Mouse (Mus musculus): ENCODE data around the gene Rap1gap2. TPM values are rescaled to one million over a fixed set of nuclear protein-coding genes. Genes with fewer than 3 reads are reported as not detected.

Rap1gap2 gene
- total and polyA plus RNA-seq, 3 experiments = 55.4 to 79.8 (median 76.6) TPM

DNA sequence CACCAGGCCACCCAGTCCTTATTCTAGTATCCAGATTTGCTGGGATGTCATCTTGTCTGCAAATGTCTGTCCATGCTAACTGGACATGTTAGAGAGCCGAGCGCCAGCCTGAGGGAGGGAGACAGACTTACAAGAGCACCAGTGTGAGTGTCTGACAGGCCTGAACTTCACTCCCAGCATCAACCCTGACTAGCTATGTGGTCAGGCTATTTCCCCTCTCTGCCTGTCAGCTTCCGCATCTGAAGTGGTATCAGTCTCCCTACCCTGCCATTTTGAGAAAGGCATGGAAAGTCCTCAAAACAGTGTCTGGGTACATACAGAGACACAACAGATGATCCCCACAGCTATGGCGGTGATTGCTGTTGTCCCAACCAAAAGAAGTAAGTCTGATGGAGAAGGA, 119.6 kb downstream of the Rap1gap2 start:
- H3K27me3 ChIP-seq (replicated peaks) = no peaks in the 10 kb centered on the region
- dilution Hi-C loops (cut with MboI; ENCODE audit: extremely low pct_ligation_motif_present, extremely low pct_unique_long_range_greater_than_20kb, low sequenced_read_pairs) (no loop called here), in situ Hi-C loops (cut with MboI; ENCODE audit: low pct_ligation_motif_present, low pct_unique_long_range_greater_than_20kb, low sequenced_read_pairs) (no loop called here)
- H3K27ac ChIP-seq (ENCODE audit: insufficient read depth, low read depth) = no peak overlapping the region
- no peak overlapping the region for H3K4me3 ChIP-seq (replicated peaks in 1 of 3; ENCODE audit: low read depth in 2 of 3, low read length in 2 of 3, poor library complexity in 1 of 3)
- no peak overlapping the region for H3K4me2 ChIP-seq (ENCODE audit: insufficient read depth, low read depth, poor library complexity, severe bottlenecking)
- no peak for DNase-seq (ENCODE audit: extremely low read depth)
- H3K9me3 ChIP-seq (replicated peaks; ENCODE audit: low read length) = no peaks in the 10 kb centered on the region
- peaks cover 35 to 94% of the 10 kb centered on the region in 2 experiments for H3K4me1 ChIP-seq (ENCODE audit: control insufficient read depth in 1 of 2, insufficient read depth in 2 of 2)
- peaks cover 90% of the 10 kb centered on the region for H3K79me2 ChIP-seq (replicated peaks; ENCODE audit: control insufficient read depth, extremely low read depth, insufficient read depth, poor library complexity, severe bottlenecking)
- TF ChIP-seq ZC3H11A (IDR thresholded peaks at IDR 0.05; ENCODE audit: low read depth, low read length) = no peak
- TF ChIP-seq JUND (conservative IDR thresholded peaks at IDR 0.05; ENCODE audit: low read depth, low read length) = no peak
- TF ChIP-seq POLR2A (IDR thresholded peaks at IDR 0.05; ENCODE audit: low read depth, low read length) = no peak
- TF ChIP-seq ZMIZ1 (IDR thresholded peaks at IDR 0.05; ENCODE audit: low read depth, low read length) = no peak
- TF ChIP-seq MEF2A (IDR thresholded peaks at IDR 0.05; ENCODE audit: borderline replicate concordance, low read depth, low read length) = no peak
- TF ChIP-seq E2F4 (IDR thresholded peaks at IDR 0.05; ENCODE audit: insufficient replicate concordance, low read depth, low read length) = no peak
- no peak for TF ChIP-seq ZKSCAN1 (IDR thresholded peaks at IDR 0.05; ENCODE audit: borderline replicate concordance, low read depth, low read length)
- no peak for TF ChIP-seq HCFC1 (IDR thresholded peaks at IDR 0.05; ENCODE audit: low read depth, low read length)
- TF ChIP-seq NELFE (IDR thresholded peaks at IDR 0.05; ENCODE audit: low read depth, low read length) = no peak
- TF ChIP-seq TBP (conservative IDR thresholded peaks at IDR 0.05; ENCODE audit: low read depth, low read length) = no peak
- TF ChIP-seq CHD2 (IDR thresholded peaks at IDR 0.05; ENCODE audit: low read length) = no peak
- TF ChIP-seq SMC3 (IDR thresholded peaks at IDR 0.05; ENCODE audit: low read depth, low read length) = no peak
- no peak for TF ChIP-seq CHD1 (IDR thresholded peaks at IDR 0.05; ENCODE audit: low read depth, low read length)
- TF ChIP-seq USF2 (conservative IDR thresholded peaks at IDR 0.05; ENCODE audit: low read depth, low read length) = no peak
- no peak for TF ChIP-seq ELF1 (IDR thresholded peaks at IDR 0.05; ENCODE audit: low read depth, low read length)
- TF ChIP-seq NRF1 (IDR thresholded peaks at IDR 0.05; ENCODE audit: low read depth, low read length) = no peak
- TF ChIP-seq MAX (IDR thresholded peaks at IDR 0.05; ENCODE audit: low read length) = no peak
- H3K36me3 ChIP-seq (replicated peaks in 1 of 2; ENCODE audit: control insufficient read depth in 1 of 2, insufficient read depth in 1 of 2, low read length in 1 of 2) = peaks cover 21 to 86% of the 10 kb centered on the region in 2 experiments
- H3K9ac ChIP-seq (ENCODE audit: insufficient read depth, low read depth) = no peak overlapping the region

DNA sequence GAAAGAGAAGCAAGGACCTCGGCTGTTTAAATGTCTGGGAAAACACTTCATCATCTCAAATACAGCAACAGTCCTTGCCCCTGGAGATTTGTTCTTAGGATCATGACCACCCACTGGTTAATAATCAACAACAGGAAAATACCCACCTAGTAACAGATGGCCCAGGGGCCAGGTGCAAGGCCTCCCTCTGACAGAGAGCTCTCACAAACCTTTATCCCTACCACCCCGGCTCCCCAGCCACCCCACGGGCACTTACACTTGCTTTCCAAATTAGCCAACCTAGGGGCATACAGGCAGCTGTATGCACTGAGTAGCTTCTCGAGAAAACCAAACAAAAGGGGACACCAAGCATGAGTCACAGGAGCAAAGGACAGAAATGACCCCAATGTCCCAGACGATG, 121.5 kb downstream of the Rap1gap2 start:
- in situ Hi-C loops (cut with MboI; ENCODE audit: low pct_ligation_motif_present, low pct_unique_long_range_greater_than_20kb, low sequenced_read_pairs) = loop anchor here (5.0 kb wide), 1 partner anchor 33 kb away; no protein-coding TSS in a partner anchor
- H3K79me2 ChIP-seq (replicated peaks; ENCODE audit: control insufficient read depth, extremely low read depth, insufficient read depth, poor library complexity, severe bottlenecking) = peaks cover 76% of the 10 kb centered on the region
- H3K4me3 ChIP-seq (replicated peaks in 1 of 3; ENCODE audit: low read depth in 2 of 3, low read length in 2 of 3, poor library complexity in 1 of 3) = no peak overlapping the region

More for the DNA sequence above, 121.5 kb downstream of the Rap1gap2 start:
- TF ChIP-seq TBP (conservative IDR thresholded peaks at IDR 0.05; ENCODE audit: low read depth, low read length) = no peak
- TF ChIP-seq NRF1 (IDR thresholded peaks at IDR 0.05; ENCODE audit: low read depth, low read length) = no peak
- TF ChIP-seq ZC3H11A (IDR thresholded peaks at IDR 0.05; ENCODE audit: low read depth, low read length) = no peak
- TF ChIP-seq ZMIZ1 (IDR thresholded peaks at IDR 0.05; ENCODE audit: low read depth, low read length) = no peak
- TF ChIP-seq MAX (IDR thresholded peaks at IDR 0.05; ENCODE audit: low read length) = no peak
- no peak for TF ChIP-seq RAD21 (IDR thresholded peaks at IDR 0.05; ENCODE audit: low read depth, low read length)
- no peak for TF ChIP-seq CHD2 (IDR thresholded peaks at IDR 0.05; ENCODE audit: low read length)
- TF ChIP-seq HCFC1 (IDR thresholded peaks at IDR 0.05; ENCODE audit: low read depth, low read length) = no peak
- TF ChIP-seq RCOR1 (conservative IDR thresholded peaks at IDR 0.05; ENCODE audit: low read depth, low read length) = no peak
- TF ChIP-seq BHLHE40 (IDR thresholded peaks at IDR 0.05; ENCODE audit: low read depth, low read length) = no peak
- TF ChIP-seq GABPA (IDR thresholded peaks at IDR 0.05; ENCODE audit: insufficient replicate concordance, low read depth, low read length) = no peak
- Histone ChIP-seq H3K4me2 (ENCODE audit: insufficient read depth, low read depth, poor library complexity, severe bottlenecking) (no peak overlapping the region), H3K9me3 (replicated peaks; ENCODE audit: low read length) (no peaks in the 10 kb centered on the region), H3K4me1 (ENCODE audit: control insufficient read depth in 1 of 2, insufficient read depth in 2 of 2) (peaks cover 43 to 100% of the 10 kb centered on the region in 2 experiments), H3K27ac (ENCODE audit: insufficient read depth, low read depth) (no peak overlapping the region), H3K36me3 (replicated peaks in 1 of 2; ENCODE audit: control insufficient read depth in 1 of 2, insufficient read depth in 1 of 2, low read length in 1 of 2) (peaks cover 29 to 95% of the 10 kb centered on the region in 2 experiments), H3K27me3 (replicated peaks) (no peaks in the 10 kb centered on the region), H3K9ac (ENCODE audit: insufficient read depth, low read depth) (no peak overlapping the region)
- dilution Hi-C loops (cut with MboI; ENCODE audit: extremely low pct_ligation_motif_present, extremely low pct_unique_long_range_greater_than_20kb, low sequenced_read_pairs) = no loop called here
- DNase-seq (ENCODE audit: extremely low read depth) = no peak
